Mouse (Mus musculus) MEL-GATA-1-ER (cell line): ENCODE measurements around the gene Telo2.
"Not testable (repeated sequence)": the region's sequence is repeated elsewhere in the genome, so short reads cannot be mapped to it uniquely, and the experiment has no call there.

Experiments
- DNase-seq: peaks from one replicate; pipeline ENCODE4 v3.0.0-alpha.2; 2012; ENCODE audit warnings: low read depth; ENCODE audit errors: extremely low read depth

Telo2 gene

DNA sequence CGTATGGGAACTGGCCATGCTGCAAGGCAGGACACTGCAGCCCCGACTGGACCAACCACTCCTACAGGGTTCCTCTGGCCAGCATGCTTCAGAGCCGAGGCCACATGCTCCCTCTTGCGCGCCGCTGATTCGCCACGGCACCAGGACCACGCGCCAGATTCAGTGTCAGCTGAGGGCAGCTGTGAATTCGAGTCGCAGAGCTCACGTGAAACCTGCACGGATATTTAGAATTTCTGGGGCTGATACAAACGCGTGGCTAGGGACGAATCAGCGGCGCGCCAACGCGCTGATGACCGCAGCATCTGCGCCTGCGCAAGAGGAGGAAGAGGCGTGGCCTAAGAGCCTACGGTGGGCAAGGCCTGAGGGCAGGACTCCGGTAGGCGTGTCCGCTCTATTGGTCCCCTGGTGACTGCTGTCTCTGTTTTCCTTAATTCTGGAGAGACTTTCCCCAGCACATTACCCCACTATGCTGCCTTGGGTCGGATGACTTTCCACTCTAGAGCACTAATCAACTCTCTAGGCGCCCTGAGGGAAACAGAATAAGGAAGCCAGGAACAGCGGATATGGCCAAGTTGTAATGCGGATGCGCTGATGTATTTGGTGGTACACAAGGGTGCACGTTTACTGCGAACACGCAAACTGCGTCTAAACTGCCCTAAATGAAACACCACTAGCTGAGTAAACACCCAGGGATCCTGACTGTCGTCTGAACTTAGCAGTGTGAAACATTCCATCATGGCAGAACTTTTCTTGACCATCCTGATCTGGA is at the start of gene Telo2:
Gene Telo2 (minus strand): TSS at position 304 of the 769 bp plus-strand sequence.
- peak; percentile 81 for DNase-seq

DNA sequence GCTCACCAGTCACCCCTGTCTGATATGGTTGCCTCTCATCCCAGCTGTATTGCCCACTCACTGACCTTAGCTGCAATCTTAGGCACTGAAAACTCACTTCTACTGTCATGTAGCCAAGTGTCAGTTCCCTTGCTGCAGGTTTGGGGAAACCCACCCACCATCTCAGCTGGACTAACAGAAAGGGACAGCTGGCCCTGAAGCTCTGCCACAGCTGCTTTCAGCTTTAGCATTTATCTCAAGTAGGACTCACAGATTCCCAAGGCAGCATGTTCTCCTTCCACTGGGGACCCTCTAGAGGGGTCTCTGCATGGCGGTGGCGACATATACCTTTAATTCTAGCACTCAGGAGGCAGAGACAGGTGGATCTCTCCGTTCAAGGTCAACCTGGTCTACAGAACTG is 49.0 kb upstream of the Telo2 start:
- no peak for DNase-seq

GRCm38 (mm10) chr17:25163387-25163786 is 47.6 kb upstream of the Telo2 start:
- no peak for DNase-seq

DNA sequence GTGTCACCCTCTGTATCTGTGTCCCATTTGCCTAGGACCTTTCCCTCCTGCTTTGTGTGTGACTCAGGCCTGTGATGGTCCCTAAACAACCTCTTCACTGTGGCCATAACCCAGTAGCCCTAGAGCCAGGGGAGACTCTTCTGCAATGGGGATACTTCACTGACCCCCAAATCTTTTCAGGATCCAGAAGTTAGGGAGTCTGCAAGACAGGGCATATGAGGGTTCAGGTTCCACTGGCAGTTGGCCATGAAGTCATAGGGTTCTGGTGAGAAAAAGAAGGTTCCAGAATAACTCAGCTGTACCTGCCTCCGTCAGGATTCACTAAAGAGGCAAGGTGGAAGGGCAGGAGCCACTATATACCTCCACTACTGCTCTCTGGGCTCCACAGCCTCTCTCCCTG is 46.4 kb upstream of the Telo2 start, which contains the start of gene Ccdc154:
Gene Ccdc154 (plus strand): TSS at position 301 of the 400 bp plus-strand sequence.
- DNase-seq: no peak

DNA sequence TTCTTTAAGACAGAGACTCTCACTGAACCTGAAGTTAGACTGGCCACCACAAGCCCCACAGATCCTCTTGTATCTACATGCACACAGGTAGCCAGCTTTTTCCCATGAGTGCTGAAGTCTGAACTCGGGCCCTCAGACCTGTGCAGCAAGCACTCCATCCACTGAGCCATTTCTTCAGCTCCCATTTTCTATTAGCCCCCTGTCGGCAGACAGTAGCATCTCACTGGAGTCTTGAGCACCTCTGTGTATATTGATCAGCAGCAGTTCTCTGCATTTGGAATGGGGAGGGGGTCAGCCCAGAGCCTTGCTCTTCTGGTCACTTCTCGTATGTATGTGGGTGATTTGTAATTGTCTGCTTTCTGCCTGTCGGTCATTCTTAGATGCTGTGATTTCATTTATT is 24.2 kb upstream of the Telo2 start:
- DNase-seq: no peak

GRCm38 (mm10) chr17:25138803-25139202 is 23.0 kb upstream of the Telo2 start:
- DNase-seq: no peak

DNA sequence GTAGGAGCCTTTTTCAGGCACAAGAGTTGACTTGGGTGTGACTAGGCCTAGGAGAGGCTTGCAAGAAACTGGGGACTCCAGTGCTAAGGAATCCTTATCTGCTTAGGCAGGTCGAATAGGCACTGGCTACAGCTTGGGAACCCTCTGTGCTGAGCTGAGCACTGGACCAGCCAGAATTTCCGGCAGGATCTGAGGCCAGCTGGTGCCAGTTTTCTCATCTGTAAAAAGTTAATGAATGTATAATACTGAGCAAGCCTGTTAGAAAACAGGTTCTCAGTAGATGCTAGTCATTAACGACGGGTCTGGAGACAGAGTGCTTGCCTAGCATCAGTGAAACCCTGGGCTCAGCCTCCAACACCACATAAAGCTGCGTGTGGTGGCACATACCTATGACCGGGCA is 19.9 kb upstream of the Telo2 start:
- no peak for DNase-seq

DNA sequence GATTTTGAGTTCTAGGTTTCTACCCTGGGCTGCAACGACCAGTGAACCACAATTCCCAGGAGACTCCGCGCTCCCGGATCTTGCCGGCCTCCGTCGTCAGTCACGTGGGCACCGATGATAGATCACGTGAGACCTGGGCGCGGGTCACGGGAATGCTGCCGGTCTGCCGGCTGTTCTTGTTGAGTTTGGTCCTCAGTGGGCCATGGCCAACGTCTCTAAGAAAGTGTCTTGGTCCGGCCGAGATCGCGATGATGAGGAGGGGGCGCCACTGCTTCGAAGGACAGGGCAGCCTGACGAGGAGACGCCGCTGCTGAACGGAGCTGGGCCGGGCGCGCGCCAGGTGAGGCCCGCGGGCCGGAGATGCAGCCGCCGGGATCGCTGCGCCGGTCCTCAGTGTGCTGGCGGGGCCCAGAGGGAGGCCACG is 17.5 kb upstream of the Telo2 start, which contains the start of gene Clcn7:
Gene Clcn7 (plus strand): TSS at position 117 of the 424 bp plus-strand sequence.
- DNase-seq: peak; percentile 67

GRCm38 (mm10) chr17:25130060-25130459 is 14.3 kb upstream of the Telo2 start:
- no peak for DNase-seq

DNA sequence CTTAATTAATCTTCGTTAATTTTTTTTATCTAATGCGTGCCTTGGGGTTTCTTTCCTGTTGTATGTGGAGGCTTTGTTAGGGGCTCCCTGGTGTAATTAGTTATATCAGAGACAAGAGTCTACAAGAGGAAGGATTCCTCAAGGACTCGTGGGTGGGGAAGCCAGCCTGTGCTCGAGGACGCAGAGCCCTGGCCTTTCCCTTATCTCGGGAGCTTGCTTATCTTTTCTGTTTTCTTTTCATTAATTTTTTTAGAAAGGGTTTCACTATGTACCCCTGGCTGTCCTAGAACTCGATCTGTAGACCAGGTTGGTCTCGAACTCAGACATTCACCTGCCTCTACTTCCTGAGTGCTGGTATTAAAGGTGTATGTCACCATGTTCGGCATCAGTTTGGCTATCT is 11.9 kb upstream of the Telo2 start:
- no peak for DNase-seq

DNA sequence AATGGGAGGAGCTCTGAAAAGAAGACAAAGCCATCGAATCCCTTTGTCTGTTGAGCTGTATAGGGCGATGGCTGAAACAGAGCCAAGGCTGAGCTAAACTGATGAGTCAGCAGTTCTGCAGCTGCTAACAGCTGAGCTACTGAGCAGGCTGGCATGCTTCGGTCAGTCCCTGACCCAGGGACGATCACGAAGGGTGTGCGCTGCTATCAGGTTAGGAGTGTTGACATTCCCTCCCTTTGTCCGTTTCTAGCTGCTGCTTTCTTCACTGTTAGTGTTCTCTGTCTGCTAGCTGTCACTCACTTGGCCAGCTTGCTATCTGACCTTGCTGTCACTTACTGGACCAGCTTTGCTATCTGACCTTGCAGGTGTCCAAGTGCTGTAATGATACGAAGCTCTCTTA is 11.3 kb upstream of the Telo2 start:
- no peak for DNase-seq

DNA sequence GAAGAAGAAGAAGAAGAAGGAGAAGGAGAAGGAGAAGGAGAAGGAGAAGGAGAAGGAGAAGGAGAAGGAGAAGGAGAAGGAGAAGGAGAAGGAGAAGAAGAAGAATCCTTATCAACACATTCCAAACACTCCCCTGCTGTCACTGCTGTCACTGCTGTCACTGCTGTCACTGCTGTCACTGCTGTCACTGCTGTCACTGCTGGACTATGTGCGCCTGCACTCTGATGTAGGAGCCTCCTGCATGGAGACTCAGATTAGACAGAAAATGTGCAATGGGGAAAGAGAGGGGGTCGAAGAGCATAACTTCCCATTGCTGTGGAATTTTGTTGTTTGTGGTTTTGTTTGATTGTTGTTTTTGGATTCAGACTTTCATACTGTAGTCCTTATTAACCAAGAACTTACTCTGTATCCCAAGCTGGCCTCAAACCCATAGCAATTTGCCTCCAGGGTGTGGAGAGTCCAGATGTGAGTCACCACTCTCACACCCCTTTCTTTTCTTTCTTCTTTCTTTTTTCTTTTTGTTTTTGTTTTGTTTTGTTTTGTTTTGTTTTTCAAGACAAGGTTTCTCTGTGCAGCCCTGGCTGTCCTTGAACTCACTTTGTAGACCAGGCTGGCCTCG is 9.8 kb upstream of the Telo2 start:
- DNase-seq: not testable (repeated sequence)

- DNase-seq: no peak
These were observed 8.2 kb upstream of the Telo2 start for GRCm38 (mm10) chr17:25123979-25124378.

GRCm38 (mm10) chr17:25120406-25120805 is 4.6 kb upstream of the Telo2 start, which contains the start of gene Ptx4:
TSS of gene Ptx4 (plus strand) at chr17:25120760.
- no peak for DNase-seq

- DNase-seq: peak; percentile 60
These were observed 1.5 kb upstream of the Telo2 start for GRCm38 (mm10) chr17:25117263-25117662.

GRCm38 (mm10) chr17:25114908-25115645 is 690 bp downstream of the Telo2 start:
- DNase-seq: peak; percentile 60

DNA sequence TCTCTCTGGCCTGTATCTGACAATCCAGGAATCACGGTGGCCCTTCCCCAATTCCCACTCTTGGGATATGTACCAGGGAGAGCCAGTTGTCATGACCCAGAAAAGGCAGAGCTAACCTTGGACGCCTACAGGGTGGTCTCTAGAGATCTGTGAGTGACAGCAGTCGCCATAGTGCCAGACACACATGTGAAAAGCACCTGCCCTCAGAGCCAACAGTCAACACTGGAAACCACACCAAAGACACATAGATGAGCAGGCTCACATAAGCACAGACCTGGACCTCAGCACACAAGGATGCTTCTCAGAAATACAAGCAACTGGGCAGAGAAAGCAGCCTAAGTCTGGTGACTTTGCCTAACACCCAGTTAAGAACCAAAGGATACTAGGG is 3.4 kb downstream of the Telo2 start:
- no peak for DNase-seq

GRCm38 (mm10) chr17:25111739-25112422 is 3.9 kb downstream of the Telo2 start:
- DNase-seq: no peak

DNA sequence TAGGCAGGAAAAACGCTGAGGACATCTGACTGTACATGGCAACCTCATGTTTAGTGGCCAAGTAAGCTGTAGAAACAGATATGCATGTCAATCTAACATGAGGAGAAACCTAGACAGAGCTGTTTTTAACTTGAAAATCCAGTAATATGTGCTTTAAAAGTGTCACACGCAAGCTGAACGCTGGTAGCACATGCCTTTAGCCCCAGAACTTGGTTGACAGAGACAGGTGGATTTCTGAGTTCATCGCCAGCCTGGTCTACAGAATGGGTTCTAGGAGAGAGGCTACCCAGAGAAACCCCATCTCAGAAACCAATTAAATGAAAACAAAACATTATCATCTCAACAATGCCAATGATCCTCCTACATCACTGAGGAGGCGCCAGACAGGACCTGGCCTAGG is 4.5 kb downstream of the Telo2 start:
- DNase-seq: no peak

DNA sequence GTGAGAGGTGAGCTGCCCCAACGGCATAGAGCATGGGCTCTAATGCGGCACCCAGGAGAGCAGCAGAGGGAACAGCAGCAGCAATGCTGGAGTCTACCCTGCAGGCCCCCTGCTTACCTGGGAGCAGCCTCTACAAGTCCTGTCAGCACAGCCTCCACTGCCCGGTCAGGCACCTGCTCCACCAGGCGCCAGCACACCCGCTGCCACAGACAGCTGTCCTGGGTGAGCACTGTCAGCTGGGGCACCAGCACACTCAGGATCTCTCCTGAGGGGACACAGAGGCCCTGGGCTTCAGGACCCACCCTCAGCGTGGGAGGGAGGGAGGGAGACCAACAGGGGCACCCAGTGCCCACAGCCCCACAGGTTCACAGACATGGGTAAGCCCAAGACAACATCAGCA is 5.2 kb downstream of the Telo2 start:
- DNase-seq: no peak

DNA sequence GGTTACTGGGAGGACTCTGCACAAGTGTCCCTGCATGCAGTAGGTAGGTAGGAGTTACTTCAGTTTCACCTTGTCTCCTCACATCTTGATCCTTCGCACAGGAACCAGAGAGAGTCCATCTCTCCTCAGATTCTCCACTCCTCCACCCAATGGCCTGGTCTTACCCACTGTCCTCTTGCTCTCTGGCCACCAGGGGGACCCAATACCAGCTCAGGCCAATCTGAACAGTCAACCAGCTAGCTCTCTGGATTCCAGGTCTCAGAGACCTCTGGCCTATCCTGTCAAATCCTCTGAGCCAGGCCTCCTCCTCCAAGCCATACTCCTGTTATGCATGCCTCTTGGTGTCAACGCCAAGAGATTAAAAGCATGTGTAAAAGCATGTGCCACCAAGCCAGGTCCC is 6.2 kb downstream of the Telo2 start:
- DNase-seq: no peak
